Mouse (Mus musculus) midbrain, embryonic 10.5 days (tissue): ENCODE results near the gene Msh5. TPM values are rescaled to one million over a fixed set of nuclear protein-coding genes. Genes with fewer than 3 reads are reported as not detected.
"Not testable (repeated sequence)": the region's sequence is repeated elsewhere in the genome, so short reads cannot be mapped to it uniquely, and the experiment has no call there.

Experiments
- DNase-seq: peaks from one replicate; pipeline ENCODE4 v3.0.0-alpha.2; 2017; ENCODE audit warnings: low spot score
- H3K27ac ChIP-seq: fragments of 300-500 bp; sonication (generic); replicated peaks from 2 replicates; pipeline ENCODE4 v1.5.1; 2016; ENCODE audit warnings: mild to moderate bottlenecking
- H3K27me3 ChIP-seq: fragments of 300-500 bp; sonication (generic); 2 replicates; pipeline ENCODE4 v1.6.1; 2016; ENCODE audit warnings: low read depth, mild to moderate bottlenecking; ENCODE audit not compliant: poor library complexity, severe bottlenecking
- H3K36me3 ChIP-seq: fragments of 300-500 bp; sonication (generic); 2 replicates; pipeline ENCODE4 v1.6.1; 2016; ENCODE audit warnings: mild to moderate bottlenecking, moderate library complexity
- H3K4me1 ChIP-seq: fragments of 300-500 bp; sonication (generic); 2 replicates; pipeline ENCODE4 v1.6.1; 2016
- H3K4me3 ChIP-seq: fragments of 300-500 bp; sonication (generic); 2 replicates; pipeline ENCODE4 v1.5.1; 2016; ENCODE audit warnings: mild to moderate bottlenecking, moderate library complexity
- H3K9me3 ChIP-seq: fragments of 300-500 bp; sonication (generic); replicated peaks from 2 replicates; pipeline ENCODE4 v1.6.1; 2016; ENCODE audit warnings: mild to moderate bottlenecking
- WGBS: fragments of 180-500 bp; shearing (Covaris S2); methylation state at CpG from one replicate; pipeline ENCODE4 v1.1.7; 2016; 5-methylcytosine and 5-hydroxymethylcytosine counted together
- polyA plus RNA-seq: library from polyadenylated mRNA; unstranded; fragments of >200 nt; fragmentation: Nextera tagmentation; extraction: Ambion mirVana; gene quantifications from 2 replicates; pipeline ENCODE4 v1.2.1, GENCODE M21; 2016

The Msh5 gene
- polyA plus RNA-seq, 1 experiment from 2014 or later, result 5.4 TPM

- Histone ChIP-seq H3K4me1 (no peaks in the 10 kb centered on the region), H3K36me3 (peaks cover 100% of the 10 kb centered on the region), H3K27me3 (no peaks in the 10 kb centered on the region), H3K4me3 (no peak overlapping the region), H3K27ac (no peak overlapping the region), H3K9me3 (no peaks in the 10 kb centered on the region)
- DNase-seq, result no peak
- WGBS, result 93% methylated on average over 8 of the region's 8 CpGs
These were observed 35.1 kb downstream of the Msh5 start for GRCm38 (mm10) chr17:35011440-35011839.

- Histone ChIP-seq H3K9me3 (no peaks in the 10 kb centered on the region), H3K4me3 (no peak overlapping the region), H3K27ac (no peak overlapping the region), H3K36me3 (peaks cover 98% of the 10 kb centered on the region), H3K4me1 (0 out of 2 replicates have a peak, but pooled peaks cover 1% of the 10 kb centered on the region), H3K27me3 (no peaks in the 10 kb centered on the region)
- 89% methylated on average over 7 of the region's 7 CpGs for WGBS
- DNase-seq, result no peak
These were observed 37.0 kb downstream of the Msh5 start for GRCm38 (mm10) chr17:35009586-35009985.

GRCm38 (mm10) chr17:35007387-35007991, 39.1 kb downstream of the Msh5 start:
- DNase-seq, result no peak
- Histone ChIP-seq H3K4me1 (peaks cover 17% of the 10 kb centered on the region), H3K27ac (no peak overlapping the region), H3K27me3 (no peaks in the 10 kb centered on the region), H3K9me3 (no peaks in the 10 kb centered on the region), H3K4me3 (no peak overlapping the region), H3K36me3 (peaks cover 94% of the 10 kb centered on the region)
- 94% methylated on average over 7 of the region's 7 CpGs for WGBS

- peaks cover 81% of the 10 kb centered on the region for H3K36me3 ChIP-seq
- not testable (repeated sequence) for H3K9me3 ChIP-seq, H3K27me3 ChIP-seq, H3K4me3 ChIP-seq, H3K27ac ChIP-seq, DNase-seq
- peaks cover 32% of the 10 kb centered on the region for H3K4me1 ChIP-seq
- WGBS, result 94% methylated on average over 4 of the region's 5 CpGs
These were observed 40.6 kb downstream of the Msh5 start for GRCm38 (mm10) chr17:35005902-35006301.

GRCm38 (mm10) chr17:35005158-35005557, 41.4 kb downstream of the Msh5 start:
- Histone ChIP-seq H3K9me3 (no peaks in the 10 kb centered on the region), H3K4me3 (peak overlapping the region; percentile 10; the same call in 1 of the 2 replicates), H3K27me3 (no peaks in the 10 kb centered on the region), H3K27ac (no peak overlapping the region), H3K36me3 (peaks cover 73% of the 10 kb centered on the region), H3K4me1 (peaks cover 37% of the 10 kb centered on the region)
- WGBS, result 91% methylated on average over 10 of the region's 10 CpGs
- DNase-seq, result no peak

GRCm38 (mm10) chr17:35004075-35004717, 42.3 kb downstream of the Msh5 start:
- H3K27ac ChIP-seq, result no peak overlapping the region

GRCm38 (mm10) chr17:35003022-35003838, 43.3 kb downstream of the Msh5 start:
- Histone ChIP-seq H3K36me3 (peaks cover 64% of the 10 kb centered on the region), H3K4me3 (peak overlapping the region; percentile 86), H3K27me3 (no peaks in the 10 kb centered on the region), H3K9me3 (no peaks in the 10 kb centered on the region), H3K27ac (0 out of 2 replicates have a peak overlapping the region, but pooled peaks have one; percentile 98), H3K4me1 (peaks cover 56% of the 10 kb centered on the region)
- 84% methylated on average over 9 of the region's 9 CpGs for WGBS
- DNase-seq, result no peak

More at GRCm38 (mm10) chr17:35004075-35004717, 42.3 kb downstream of the Msh5 start:
- Histone ChIP-seq H3K4me1 (peaks cover 47% of the 10 kb centered on the region), H3K4me3 (peak overlapping the region; percentile 10; the same call in 1 of the 2 replicates), H3K9me3 (no peaks in the 10 kb centered on the region), H3K36me3 (peaks cover 64% of the 10 kb centered on the region), H3K27me3 (no peaks in the 10 kb centered on the region)
- no peak for DNase-seq
- 96% methylated on average over 17 of the region's 17 CpGs for WGBS

GRCm38 (mm10) chr17:35002153-35002865, 44.2 kb downstream of the Msh5 start:
- no peak for DNase-seq
- Histone ChIP-seq H3K9me3 (no peaks in the 10 kb centered on the region), H3K27ac (peak overlapping the region; percentile 98), H3K36me3 (peaks cover 64% of the 10 kb centered on the region), H3K4me3 (peak overlapping the region; percentile 86), H3K4me1 (peaks cover 63% of the 10 kb centered on the region), H3K27me3 (no peaks in the 10 kb centered on the region)
- WGBS, result 21% methylated on average over 12 of the region's 12 CpGs

GRCm38 (mm10) chr17:35001452-35002152, 44.9 kb downstream of the Msh5 start:
- peak overlapping the region; percentile 98 for H3K27ac ChIP-seq
- H3K4me1 ChIP-seq, result peaks cover 70% of the 10 kb centered on the region
- H3K4me3 ChIP-seq, result peak overlapping the region; percentile 86
- H3K36me3 ChIP-seq, result peaks cover 64% of the 10 kb centered on the region
- under 1% methylated on average over 35 of the region's 35 CpGs for WGBS
- DNase-seq, result no peak
- no peaks in the 10 kb centered on the region for H3K9me3 ChIP-seq
- H3K27me3 ChIP-seq, result no peaks in the 10 kb centered on the region

GRCm38 (mm10) chr17:35000717-35001451, 45.7 kb downstream of the Msh5 start, which contains the start of gene Vars:
Vars (plus strand) TSS chr17:35000987.
- peak; percentile 98 for DNase-seq
- under 1% methylated on average over 83 of the region's 83 CpGs for WGBS
- peaks cover 72% of the 10 kb centered on the region for H3K4me1 ChIP-seq
- H3K36me3 ChIP-seq, result peaks cover 63% of the 10 kb centered on the region
- no peaks in the 10 kb centered on the region for H3K27me3 ChIP-seq
- H3K9me3 ChIP-seq, result no peaks in the 10 kb centered on the region
- peak within 1 kb of the TSS; percentile 86 for H3K4me3 ChIP-seq
- H3K27ac ChIP-seq, result peak within 1 kb of the TSS; percentile 98
